Mouse (Mus musculus): ENCODE measurements around the gene 4931428L18Rik.

- TF ChIP-seq POLR2A (IDR thresholded peaks at IDR 0.05; ENCODE audit: insufficient read depth, low read length), result no peak
- TF ChIP-seq CTCF (IDR thresholded peaks at IDR 0.05; ENCODE audit: low read depth, low read length), result no peak
These were observed 162.7 kb downstream of the 4931428L18Rik start for GRCm38 (mm10) chr1:31059806-31060205.

Data from ES-Bruce4 (cell line).